Mouse (Mus musculus): ENCODE measurements around the gene Gramd1b. TPM values are rescaled to one million over a fixed set of nuclear protein-coding genes. Genes with fewer than 3 reads are reported as not detected.
"Not testable (repeated sequence)": the region's sequence is repeated elsewhere in the genome, so short reads cannot be mapped to it uniquely, and the experiment has no call there.

The Gramd1b gene
- polyA plus RNA-seq, 1 experiment from 2014 or later = 5.8 TPM

DNA sequence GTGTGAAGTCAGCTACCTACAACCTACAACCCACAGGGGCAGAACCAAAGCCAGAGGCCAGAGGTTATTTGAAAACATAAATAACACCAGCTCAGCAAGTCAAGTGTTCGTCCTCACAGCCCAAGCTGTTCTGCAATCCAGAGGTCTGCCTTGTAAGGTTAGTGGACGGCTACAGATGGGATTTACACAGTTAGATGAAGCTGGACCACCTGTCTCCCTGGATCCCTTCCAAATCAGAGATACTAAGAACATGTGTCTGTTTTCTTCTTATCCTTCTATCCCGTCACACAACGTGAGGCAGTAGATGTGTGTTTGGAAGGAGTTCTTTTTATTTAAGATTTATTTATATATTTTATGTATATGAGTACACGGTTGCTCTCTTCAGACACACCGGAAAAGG lies 21.7 kb downstream of the Gramd1b start:
- no peaks in the 10 kb centered on the region for H3K27me3 ChIP-seq
- ATAC-seq = no peak
- DNase-seq (ENCODE audit: low read depth, low spot score) = no peak
- in situ Hi-C loops (cut with MboI; ENCODE audit: low pct_unique_long_range_greater_than_20kb) = no loop called here
- CTCF ChIA-PET = no interaction called here
- POLR2A ChIA-PET = no interaction called here
- no peak for TF ChIP-seq CTCF (IDR thresholded peaks at IDR 0.05)

DNA sequence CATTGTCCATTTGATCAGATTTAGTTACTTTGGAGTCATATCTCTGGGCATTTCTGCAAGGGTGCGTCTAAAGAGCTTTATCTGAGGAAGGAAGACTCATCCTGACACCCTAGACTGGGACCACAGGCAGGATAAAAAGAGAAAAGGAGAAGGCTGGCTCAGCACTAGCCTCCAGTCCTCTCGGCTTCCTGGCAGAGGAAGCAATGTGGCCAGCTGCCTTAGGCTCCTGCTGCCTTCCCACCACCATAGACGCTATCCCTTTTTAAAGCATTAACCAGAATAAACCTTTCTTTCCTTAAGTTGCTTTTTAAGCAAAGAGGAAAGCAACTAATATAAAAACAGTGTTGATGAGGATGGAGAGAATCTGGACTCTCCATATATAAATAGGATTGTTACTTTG lies 24.6 kb downstream of the Gramd1b start:
- POLR2A ChIA-PET = interaction anchor here (0.5 kb wide), 1 partner anchor 1139 kb away, joined by 3 read pairs; no protein-coding TSS in a partner anchor
- in situ Hi-C loops (cut with MboI; ENCODE audit: low pct_unique_long_range_greater_than_20kb) = no loop called here
- ATAC-seq = no peak
- DNase-seq (ENCODE audit: low read depth, low spot score) = no peak
- CTCF ChIA-PET = no interaction called here
- H3K27me3 ChIP-seq = no peaks in the 10 kb centered on the region
- no peak for TF ChIP-seq CTCF (IDR thresholded peaks at IDR 0.05)

DNA sequence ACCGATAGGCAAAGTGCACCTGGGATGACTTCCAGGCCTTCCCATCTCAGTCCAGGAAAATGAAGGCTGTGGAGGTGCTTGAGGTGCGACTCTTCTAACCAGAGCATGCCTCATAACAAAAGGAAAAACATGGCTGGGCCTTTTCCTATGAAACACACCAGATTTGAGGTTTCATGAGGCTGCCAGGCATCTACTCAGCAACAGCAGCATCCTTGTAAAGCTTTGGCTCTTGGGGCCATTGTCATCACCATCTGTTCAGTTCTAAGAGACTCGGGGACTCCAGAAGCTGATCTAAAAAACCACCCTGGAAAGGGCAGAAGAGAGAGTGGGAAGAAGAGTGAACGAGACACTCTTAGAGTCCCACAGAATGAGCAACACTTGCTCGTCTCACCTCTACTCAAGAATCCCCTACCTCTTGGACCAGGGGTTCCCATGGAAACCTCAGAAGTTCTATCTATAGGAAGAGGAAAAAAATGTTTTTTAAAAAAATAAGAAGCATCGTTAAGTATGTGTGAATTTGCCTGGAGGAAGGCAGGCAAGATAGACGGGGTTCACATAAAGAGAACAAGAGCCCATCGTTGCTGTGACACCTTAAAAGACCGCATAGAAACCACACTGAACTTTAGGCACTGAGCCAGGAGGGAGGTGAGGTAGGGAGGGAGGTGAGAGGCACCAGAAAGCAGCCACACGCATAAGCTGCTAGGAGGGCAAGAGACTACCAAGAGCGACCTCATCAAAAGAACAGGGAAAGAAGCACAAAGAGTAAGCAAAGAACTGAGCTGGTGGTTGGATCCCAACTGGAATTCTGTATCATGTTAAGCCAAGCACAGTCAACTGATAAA lies 25.5 kb downstream of the Gramd1b start:
- POLR2A ChIA-PET = interaction anchor here (0.5 to 0.6 kb wide), 2 partner anchors 552 to 1139 kb away, joined by 3 read pairs; no protein-coding TSS in a partner anchor
- H3K27me3 ChIP-seq = no peaks in the 10 kb centered on the region
- no peak for DNase-seq (ENCODE audit: low read depth, low spot score)
- CTCF ChIA-PET = no interaction called here
- ATAC-seq = no peak
- in situ Hi-C loops (cut with MboI; ENCODE audit: low pct_unique_long_range_greater_than_20kb) = no loop called here
- TF ChIP-seq CTCF (IDR thresholded peaks at IDR 0.05) = no peak

DNA sequence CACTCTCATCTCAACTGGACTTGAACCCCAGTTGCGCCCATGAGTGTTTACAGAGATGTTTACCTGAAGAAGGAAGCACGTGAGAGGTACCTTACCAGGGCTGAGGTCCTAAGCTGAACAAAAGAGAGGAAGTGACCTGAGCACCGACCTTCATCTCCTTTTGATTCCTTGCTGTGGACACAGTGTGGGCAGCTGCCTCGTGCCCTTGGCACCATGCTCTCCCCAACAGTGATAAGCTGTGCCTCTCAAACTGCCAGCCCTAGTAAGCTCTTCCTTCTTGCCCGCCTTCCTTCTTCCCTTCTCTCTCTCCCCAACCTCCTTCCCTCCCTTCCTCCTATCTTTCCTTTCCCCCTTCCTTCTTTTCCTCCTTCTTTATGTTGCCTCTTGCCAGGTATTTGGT lies 26.3 kb downstream of the Gramd1b start:
- no peak for TF ChIP-seq CTCF (IDR thresholded peaks at IDR 0.05)
- DNase-seq (ENCODE audit: low read depth, low spot score) = no peak
- H3K27me3 ChIP-seq = no peaks in the 10 kb centered on the region
- ATAC-seq = no peak
- ChIA-PET CTCF (no interaction called here), POLR2A (interaction anchor here (0.6 kb wide), 1 partner anchor 551 kb away, joined by 3 read pairs; no protein-coding TSS in a partner anchor)
- in situ Hi-C loops (cut with MboI; ENCODE audit: low pct_unique_long_range_greater_than_20kb) = no loop called here

DNA sequence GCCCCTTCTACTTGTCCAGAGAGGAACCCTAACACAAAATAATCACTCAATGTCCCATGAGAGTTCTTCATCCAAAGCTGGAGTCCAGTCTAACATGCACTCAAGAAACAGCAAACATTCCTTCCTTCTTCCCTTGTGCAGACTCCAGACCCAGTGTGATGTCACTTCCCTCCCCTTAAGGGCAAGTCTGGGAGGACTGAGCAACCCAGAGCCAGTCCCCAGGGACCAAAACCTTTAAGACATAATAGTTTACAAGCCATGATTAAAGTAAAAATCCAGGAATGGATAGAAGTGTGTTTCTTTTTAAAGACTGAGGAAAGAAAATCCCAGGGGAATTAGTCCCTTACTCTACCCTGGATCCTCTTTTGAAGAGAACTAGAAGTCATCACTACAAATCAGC lies 30.5 kb downstream of the Gramd1b start:
- DNase-seq (ENCODE audit: low read depth, low spot score) (no peak), ATAC-seq (no peak)
- no peak for TF ChIP-seq CTCF (IDR thresholded peaks at IDR 0.05)
- ChIA-PET POLR2A (no interaction called here), CTCF (no interaction called here)
- no peaks in the 10 kb centered on the region for H3K27me3 ChIP-seq
- in situ Hi-C loops (cut with MboI; ENCODE audit: low pct_unique_long_range_greater_than_20kb) = no loop called here

DNA sequence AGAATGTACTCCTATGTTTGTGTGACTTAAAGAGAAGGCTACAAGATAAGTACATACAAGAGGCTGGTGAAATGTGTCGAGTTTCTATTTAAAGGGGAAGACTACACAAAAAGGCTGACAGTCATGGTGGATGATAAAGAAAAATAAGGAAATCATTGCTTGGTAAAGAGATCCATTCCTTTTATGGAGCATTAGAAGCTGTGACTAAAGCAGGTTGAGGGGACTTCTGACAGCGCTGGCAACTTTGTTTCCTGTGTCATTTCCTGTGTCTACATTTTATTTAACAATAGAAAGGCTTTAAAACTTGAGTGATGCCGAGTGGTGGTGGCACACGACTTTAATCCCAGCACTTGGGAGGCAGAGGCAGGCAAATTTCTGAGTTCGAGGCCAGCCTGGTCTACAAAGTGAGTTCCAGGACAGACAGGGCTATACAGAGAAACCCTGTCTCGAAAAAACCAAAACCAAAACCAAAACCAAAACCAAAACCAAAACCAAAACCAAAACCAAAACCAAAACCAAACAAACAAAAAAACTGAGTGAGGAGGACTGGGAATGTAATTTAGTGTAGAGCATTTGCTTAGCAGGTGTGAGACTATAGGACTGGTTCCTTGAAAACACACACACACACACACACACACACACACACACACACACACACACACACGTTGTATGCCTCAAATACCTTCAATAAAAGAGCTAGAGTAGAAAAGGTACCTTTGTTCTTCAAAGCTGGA lies 48.7 kb downstream of the Gramd1b start:
- peaks cover 13% of the 10 kb centered on the region for H3K27me3 ChIP-seq
- POLR2A ChIA-PET; DNase-seq (ENCODE audit: low read depth, low spot score); ATAC-seq: not testable (repeated sequence)
- in situ Hi-C loops (cut with MboI; ENCODE audit: low pct_unique_long_range_greater_than_20kb) = loop anchor here (25.0 kb wide), 1 partner anchor 245 kb away; no protein-coding TSS in a partner anchor
- CTCF ChIA-PET = interaction anchor here (1.7 kb wide), 1 partner anchor 66 kb away, joined by 4 read pairs; no protein-coding TSS in a partner anchor

DNA sequence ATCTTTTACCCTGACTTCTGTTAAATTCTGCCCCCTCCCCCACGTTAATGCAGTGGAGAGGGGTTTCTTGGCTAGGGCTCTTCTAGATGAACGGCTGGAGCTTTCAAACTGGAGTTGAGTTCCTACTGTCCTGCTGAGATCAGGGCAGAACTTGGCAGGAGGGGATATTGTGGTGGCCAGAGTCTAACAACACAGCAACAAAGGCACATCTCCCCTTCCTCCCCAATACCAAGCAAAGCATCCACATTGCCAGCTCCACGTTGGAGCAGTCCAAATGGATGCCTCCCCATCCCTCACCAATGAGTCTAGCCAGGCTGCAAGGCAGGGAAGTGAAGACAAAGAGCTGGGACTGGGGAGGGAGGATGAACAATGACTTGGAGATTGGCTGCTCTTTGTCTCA lies 49.9 kb downstream of the Gramd1b start:
- in situ Hi-C loops (cut with MboI; ENCODE audit: low pct_unique_long_range_greater_than_20kb) = loop anchor here (25.0 kb wide), 1 partner anchor 244 kb away; no protein-coding TSS in a partner anchor
- POLR2A ChIA-PET = interaction anchor here (0.6 kb wide), 1 partner anchor 101 kb away, joined by 3 read pairs; no protein-coding TSS in a partner anchor
- CTCF ChIA-PET = no interaction called here
- DNase-seq (ENCODE audit: low read depth, low spot score) (no peak), ATAC-seq (no peak)
- peaks cover 9% of the 10 kb centered on the region for H3K27me3 ChIP-seq
- TF ChIP-seq CTCF (IDR thresholded peaks at IDR 0.05) = no peak

DNA sequence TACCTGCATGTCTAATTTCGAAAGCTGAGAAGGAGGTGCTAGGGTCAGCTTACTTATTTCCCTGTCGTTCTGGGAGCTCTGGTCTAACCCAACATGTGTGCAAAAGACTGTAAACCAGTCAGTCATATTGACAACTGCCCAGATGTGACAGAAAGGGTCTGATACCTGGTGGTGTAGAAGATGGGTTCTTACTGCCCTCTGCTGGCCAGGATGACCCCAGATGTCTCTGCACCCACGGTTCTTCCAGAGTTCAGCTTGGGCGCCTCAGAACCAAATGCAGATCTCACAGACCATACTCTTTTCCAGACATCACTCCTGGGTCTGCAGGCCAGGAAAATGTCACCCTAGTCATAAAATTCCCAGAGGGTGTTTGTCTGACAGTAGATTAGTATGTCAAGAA lies 51.9 kb downstream of the Gramd1b start:
- peak; percentile 83 for TF ChIP-seq CTCF (IDR thresholded peaks at IDR 0.05)
- ATAC-seq = no peak
- ChIA-PET POLR2A (no interaction called here), CTCF (interaction anchor here (0.7 to 3.2 kb wide), 19 partner anchors 10 to 252 kb away, joined by 3 to 18 read pairs (median 4); no protein-coding TSS in a partner anchor)
- in situ Hi-C loops (cut with MboI; ENCODE audit: low pct_unique_long_range_greater_than_20kb) = loop anchor here (5.0 to 25.0 kb wide), 3 partner anchors 67 to 242 kb away; no protein-coding TSS in a partner anchor
- peaks cover 8% of the 10 kb centered on the region for H3K27me3 ChIP-seq
- no peak for DNase-seq (ENCODE audit: low read depth, low spot score)

DNA sequence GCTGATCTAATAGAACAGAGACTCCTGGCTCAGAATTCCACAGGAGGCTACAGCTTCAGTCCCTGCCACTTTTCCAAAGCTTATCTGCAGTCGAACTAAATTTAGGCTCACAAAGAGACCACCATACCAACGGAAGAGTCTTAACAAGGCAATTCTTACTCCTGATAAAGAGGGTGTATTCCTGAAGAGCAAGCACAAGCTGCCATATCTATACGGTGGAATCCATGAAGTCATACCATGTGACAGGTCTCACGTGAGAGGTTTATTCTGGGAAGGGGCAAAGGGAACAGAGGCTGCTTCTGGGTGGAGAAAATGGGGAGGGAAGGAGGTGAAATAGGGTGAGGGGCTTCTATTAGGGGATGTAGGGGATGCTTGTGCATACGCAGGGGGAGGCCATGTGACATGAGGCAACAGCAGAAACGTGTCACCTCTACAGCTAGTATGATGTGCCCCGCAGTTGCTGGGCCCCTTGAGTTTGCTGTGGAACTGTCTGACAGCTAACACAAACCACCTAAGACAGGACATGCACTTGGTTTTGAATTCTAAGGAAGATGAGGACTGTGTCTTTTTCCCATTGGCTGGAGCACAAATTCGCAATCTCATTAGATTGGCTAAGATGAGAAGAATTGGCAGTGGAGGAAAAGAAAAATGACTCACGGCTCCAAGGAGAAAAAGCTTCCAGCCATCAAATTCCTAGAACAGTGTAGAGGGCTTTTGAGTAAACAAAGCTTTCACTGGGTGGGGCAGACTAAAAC lies 52.9 kb downstream of the Gramd1b start:
- in situ Hi-C loops (cut with MboI; ENCODE audit: low pct_unique_long_range_greater_than_20kb) = loop anchor here (5.0 to 25.0 kb wide), 3 partner anchors 66 to 241 kb away; no protein-coding TSS in a partner anchor
- POLR2A ChIA-PET = no interaction called here
- CTCF ChIA-PET = interaction anchor here (1.3 to 3.2 kb wide), 6 partner anchors 9 to 67 kb away, joined by 3 to 18 read pairs (median 5); no protein-coding TSS in a partner anchor
- no peak for DNase-seq (ENCODE audit: low read depth, low spot score)
- TF ChIP-seq CTCF (IDR thresholded peaks at IDR 0.05) = no peak
- H3K27me3 ChIP-seq = peaks cover 8% of the 10 kb centered on the region
- no peak for ATAC-seq

DNA sequence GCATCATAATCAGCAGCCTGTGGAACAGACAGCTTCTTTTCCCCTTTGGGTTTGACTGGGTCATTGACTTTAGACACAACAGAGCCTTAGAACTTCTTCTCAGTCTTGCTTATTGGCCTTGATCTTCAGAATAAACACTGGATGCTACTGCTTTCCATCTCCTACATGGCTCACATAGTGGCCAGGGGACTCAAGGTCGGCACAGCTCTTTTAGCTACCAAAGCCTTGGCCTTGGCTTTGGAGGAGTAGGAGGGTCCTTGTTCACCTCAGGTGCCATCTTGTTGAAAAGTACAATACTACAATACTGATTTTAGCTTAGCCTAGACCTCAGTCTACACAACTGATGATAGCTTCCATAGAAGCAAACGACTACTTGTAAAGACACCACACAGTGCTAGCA lies 53.6 kb downstream of the Gramd1b start:
- no peak for TF ChIP-seq CTCF (IDR thresholded peaks at IDR 0.05)
- in situ Hi-C loops (cut with MboI; ENCODE audit: low pct_unique_long_range_greater_than_20kb) = loop anchor here (5.0 to 25.0 kb wide), 3 partner anchors 65 to 240 kb away; no protein-coding TSS in a partner anchor
- H3K27me3 ChIP-seq = peaks cover 14% of the 10 kb centered on the region
- ATAC-seq (no peak), DNase-seq (ENCODE audit: low read depth, low spot score) (no peak)
- POLR2A ChIA-PET = interaction anchor here (0.9 kb wide), 1 partner anchor 272 kb away, joined by 3 read pairs; no protein-coding TSS in a partner anchor
- CTCF ChIA-PET = interaction anchor here (2.9 to 3.2 kb wide), 2 partner anchors 9 to 62 kb away, joined by 17 to 18 read pairs; no protein-coding TSS in a partner anchor
